Mouse (Mus musculus) embryonic facial prominence, embryonic 14.5 days (tissue): Measurements from ENCODE around the gene Itpka. TPM values are rescaled to one million over a fixed set of nuclear protein-coding genes. Genes with fewer than 3 reads are reported as not detected.
A peak's percentile ranks its signal among the peaks of the same experiment; 100 is the strongest.

Experiments
- ATAC-seq: fragments of 200-750 bp; cut with Nextera tagmentation; 2 replicates; pipeline ENCODE4 v1.8.0; 2017; ENCODE audit warnings: low read depth, moderate number of reproducible peaks, moderate TSS enrichment
- DNase-seq: peaks from one replicate; pipeline ENCODE4 v3.0.0-alpha.2; 2015; ENCODE audit warnings: low spot score
- H3K27ac ChIP-seq: fragments of 300-500 bp; sonication (generic); replicated peaks from 2 replicates; pipeline ENCODE4 v1.5.1; 2014; ENCODE audit warnings: low read depth, mild to moderate bottlenecking, low read length, moderate library complexity
- H3K27me3 ChIP-seq: fragments of 300-500 bp; sonication (generic); replicated peaks from 2 replicates; pipeline ENCODE4 v1.6.1; 2014; ENCODE audit warnings: low read length; ENCODE audit not compliant: control insufficient read depth, insufficient read depth
- H3K36me3 ChIP-seq: fragments of 300-500 bp; sonication (generic); 2 replicates; pipeline ENCODE4 v1.6.1; 2014; ENCODE audit warnings: low read length, mixed read lengths; ENCODE audit not compliant: control insufficient read depth, insufficient read depth
- H3K4me1 ChIP-seq: fragments of 300-500 bp; sonication (generic); 2 replicates; pipeline ENCODE4 v1.6.1; 2014; ENCODE audit warnings: antibody characterized with exemption, low read length; ENCODE audit not compliant: control insufficient read depth, insufficient read depth
- H3K4me2 ChIP-seq: fragments of 300-500 bp; sonication (generic); 2 replicates; pipeline ENCODE4 v1.6.1; 2014; ENCODE audit warnings: low read depth, mild to moderate bottlenecking, low read length, moderate library complexity, mixed read lengths
- H3K4me3 ChIP-seq: fragments of 300-500 bp; sonication (generic); 2 replicates; pipeline ENCODE4 v1.5.1; 2014; ENCODE audit warnings: low read depth, mild to moderate bottlenecking, low read length
- H3K9ac ChIP-seq: fragments of 300-500 bp; sonication (generic); 2 replicates; pipeline ENCODE4 v1.6.1; 2014; ENCODE audit warnings: low read depth, mild to moderate bottlenecking, low read length, moderate library complexity, mixed read lengths
- H3K9me3 ChIP-seq: fragments of 300-500 bp; sonication (generic); 2 replicates; pipeline ENCODE4 v1.6.1; 2016; ENCODE audit warnings: low read length; ENCODE audit not compliant: control insufficient read depth
- WGBS: fragments of 180-500 bp; shearing (Covaris S2); extraction: QIAGEN DNeasy Blood & Tissue Kit; methylation state at CpG from one replicate; pipeline ENCODE4 v1.1.7; 2014; 5-methylcytosine and 5-hydroxymethylcytosine counted together
- polyA plus RNA-seq: library from polyadenylated mRNA; unstranded; fragments of >200 nt; fragmentation: Nextera tagmentation; extraction: Ambion mirVana; gene quantifications from 2 replicates; pipeline ENCODE4 v1.2.1, GENCODE M21; 2014

The Itpka gene
- polyA plus RNA-seq, 1 experiment from 2014 or later, result 1.2 TPM

DNA sequence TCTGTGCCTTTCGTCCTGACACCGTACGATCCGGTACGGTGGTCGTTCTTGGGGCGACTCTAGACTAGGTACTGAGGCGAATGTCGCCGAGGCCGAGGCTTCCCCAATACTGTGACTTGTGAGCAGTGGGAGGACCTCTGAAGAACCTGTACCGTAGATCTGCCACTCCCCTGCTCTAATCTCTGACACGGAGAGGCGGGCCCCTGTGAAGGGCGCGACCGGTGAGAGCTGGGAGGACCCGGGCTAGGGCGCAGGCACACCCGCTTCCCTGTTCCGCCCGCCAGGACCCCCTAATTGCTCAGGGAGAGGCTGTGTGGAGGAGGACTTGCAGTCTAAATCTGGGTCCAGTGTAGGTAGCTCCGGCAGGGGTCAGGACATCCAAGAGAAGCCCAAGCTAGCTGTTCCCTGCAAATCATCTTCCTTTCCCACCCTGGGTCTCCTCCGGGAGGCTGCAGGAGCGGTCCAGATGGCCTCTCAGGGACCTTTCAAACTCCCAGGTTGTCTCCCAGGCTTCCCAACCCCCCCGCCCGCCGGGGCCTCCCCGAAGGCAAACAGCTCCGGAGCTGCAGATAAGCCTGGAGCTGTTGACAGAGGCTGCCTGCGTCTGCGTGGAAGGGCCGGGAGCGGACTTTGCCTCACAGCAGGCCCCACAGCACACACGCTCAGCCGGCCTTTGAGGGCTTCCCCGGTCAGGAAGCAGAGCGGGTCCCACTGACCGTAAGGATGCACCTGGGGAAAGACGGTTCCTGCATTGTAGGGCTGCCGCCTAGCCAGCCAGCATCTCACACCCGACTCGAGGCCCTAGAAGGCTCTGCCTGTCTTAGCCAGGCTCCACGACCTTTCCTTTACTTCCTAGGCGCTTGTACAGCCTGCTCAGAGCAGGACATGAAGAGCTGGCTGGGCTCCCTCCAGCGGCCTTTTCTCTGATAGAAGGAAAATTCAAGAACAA, 2.3 kb downstream of the Itpka start:
- Histone ChIP-seq H3K36me3 (no peaks in the 10 kb centered on the region), H3K27me3 (peaks cover 53% of the 10 kb centered on the region), H3K4me3 (peak overlapping the region; percentile 17), H3K9me3 (no peaks in the 10 kb centered on the region), H3K27ac (no peak overlapping the region), H3K4me1 (peaks cover 15% of the 10 kb centered on the region; the same call in 1 of the 2 replicates), H3K4me2 (peak overlapping the region; percentile 40), H3K9ac (0 out of 2 replicates have a peak overlapping the region, but pooled peaks have one; percentile 3)
- DNase-seq (peak; percentile 19), ATAC-seq (no peak; the same call in 1 of the 2 replicates)
- 6% methylated on average over 40 of the region's 46 CpGs for WGBS

DNA sequence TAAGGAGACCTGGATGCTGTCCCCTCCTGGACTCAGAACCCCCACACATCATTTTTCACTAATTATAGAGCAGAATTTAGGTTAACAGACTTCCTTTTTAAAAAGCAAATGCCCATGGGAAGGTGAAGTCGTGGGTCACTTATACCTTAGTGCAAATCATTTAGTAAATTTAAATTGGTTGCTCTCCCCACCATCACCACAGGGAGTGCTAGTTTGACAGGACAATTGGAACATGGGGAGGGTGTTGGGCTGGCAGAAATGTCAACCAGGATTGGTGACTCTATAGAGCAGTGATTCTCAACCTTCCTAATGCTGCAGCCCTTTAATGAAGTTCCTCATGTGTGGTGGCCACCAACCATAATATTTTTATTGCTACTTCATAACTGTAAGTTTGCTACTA, 3.1 kb downstream of the Itpka start:
- H3K9me3 ChIP-seq, result no peaks in the 10 kb centered on the region
- no peak overlapping the region for H3K4me2 ChIP-seq
- peaks cover 59% of the 10 kb centered on the region for H3K27me3 ChIP-seq
- H3K36me3 ChIP-seq, result no peaks in the 10 kb centered on the region
- H3K27ac ChIP-seq, result no peak overlapping the region
- ATAC-seq (no peak), DNase-seq (peak; percentile 23)
- no peak overlapping the region for H3K9ac ChIP-seq
- 10% methylated on average over 1 of the region's 1 CpGs for WGBS
- peaks cover 15% of the 10 kb centered on the region; the same call in 1 of the 2 replicates for H3K4me1 ChIP-seq
- H3K4me3 ChIP-seq, result no peak overlapping the region

DNA sequence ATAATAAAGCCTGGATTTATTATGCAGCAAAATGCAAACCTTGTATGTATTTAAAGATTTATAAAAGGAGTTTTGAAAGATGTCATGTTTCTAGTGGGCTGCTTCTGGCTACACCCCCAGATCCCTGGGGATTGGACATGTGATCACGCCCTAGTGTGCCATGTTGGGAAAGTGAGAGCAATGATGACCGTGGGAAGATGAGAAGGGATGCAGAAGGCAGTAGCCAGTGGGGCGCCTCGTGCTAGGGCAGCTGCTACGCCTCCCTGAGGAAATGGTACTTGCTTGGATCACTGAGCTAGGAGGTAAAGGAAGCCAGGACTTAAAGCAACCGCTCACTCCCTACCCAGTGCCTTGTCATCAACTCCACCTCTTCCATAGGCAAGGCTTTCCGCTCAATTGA, 5.4 kb downstream of the Itpka start:
- H3K4me3 ChIP-seq, result no peak overlapping the region
- H3K27ac ChIP-seq, result no peak overlapping the region
- peaks cover 8% of the 10 kb centered on the region; the same call in 1 of the 2 replicates for H3K4me1 ChIP-seq
- no peak overlapping the region for H3K9ac ChIP-seq
- ATAC-seq, result no peak
- no peak for DNase-seq
- H3K9me3 ChIP-seq, result no peaks in the 10 kb centered on the region
- H3K27me3 ChIP-seq, result peaks cover 58% of the 10 kb centered on the region
- no peaks in the 10 kb centered on the region for H3K36me3 ChIP-seq
- WGBS, result 68% methylated on average over 7 of the region's 7 CpGs
- H3K4me2 ChIP-seq, result no peak overlapping the region

DNA sequence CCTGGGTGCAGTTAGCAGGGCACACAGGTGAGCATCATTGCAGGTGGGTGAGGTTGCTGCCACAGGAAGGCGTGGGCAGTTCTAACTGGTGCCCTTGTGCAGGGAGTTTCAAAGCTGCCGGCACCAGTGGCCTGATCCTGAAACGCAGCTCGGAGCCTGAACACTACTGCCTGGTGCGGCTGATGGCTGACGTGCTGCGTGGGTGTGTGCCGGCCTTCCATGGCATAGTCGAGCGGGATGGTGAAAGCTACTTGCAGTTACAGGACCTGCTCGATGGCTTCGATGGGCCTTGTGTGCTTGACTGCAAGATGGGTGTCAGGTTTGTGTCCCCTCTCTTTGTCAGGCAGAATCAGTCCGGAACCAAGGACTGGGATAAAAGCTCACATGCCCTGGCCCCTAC, 7.1 kb downstream of the Itpka start:
- H3K27ac ChIP-seq, result no peak overlapping the region
- no peak overlapping the region for H3K4me2 ChIP-seq
- 73% methylated on average over 13 of the region's 13 CpGs for whole genome bisulfite sequencing
- H3K4me1 ChIP-seq, result peaks cover 3% of the 10 kb centered on the region; the same call in 1 of the 2 replicates
- H3K36me3 ChIP-seq, result no peaks in the 10 kb centered on the region
- DNase-seq (no peak), ATAC-seq (no peak)
- no peaks in the 10 kb centered on the region for H3K9me3 ChIP-seq
- no peak overlapping the region for H3K9ac ChIP-seq
- H3K4me3 ChIP-seq, result no peak overlapping the region
- H3K27me3 ChIP-seq, result peaks cover 50% of the 10 kb centered on the region

DNA sequence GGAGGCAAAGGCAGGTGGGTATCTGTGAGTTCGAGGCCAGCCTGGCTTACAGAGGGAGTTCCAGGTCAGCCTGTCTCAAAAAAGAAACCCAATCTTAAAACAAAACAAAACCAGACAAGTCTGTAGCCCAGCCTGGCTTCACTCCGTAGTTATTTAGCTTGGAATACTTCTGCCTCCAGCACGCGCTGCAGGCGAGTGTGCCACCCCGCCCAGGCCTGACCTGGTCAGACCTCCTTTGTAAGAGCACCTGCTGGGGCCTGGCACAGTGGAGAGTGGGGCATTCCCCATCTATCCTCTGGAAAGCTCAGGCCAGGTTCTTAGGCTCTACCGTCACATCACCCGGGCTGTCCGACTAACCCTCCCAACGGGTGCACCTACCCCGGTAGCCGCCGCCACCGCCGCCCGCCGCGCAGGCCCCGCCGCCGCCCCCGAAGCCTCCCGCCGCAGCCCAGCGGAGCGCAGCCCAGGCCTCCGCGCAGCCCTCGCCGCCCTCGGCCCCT, 15.5 kb downstream of the Itpka start:
- Histone ChIP-seq H3K4me3 (peak overlapping the region; percentile 60), H3K4me2 (peak overlapping the region; percentile 100), H3K9me3 (no peaks in the 10 kb centered on the region), H3K36me3 (no peaks in the 10 kb centered on the region), H3K27me3 (peaks cover 74% of the 10 kb centered on the region), H3K27ac (no peak overlapping the region), H3K4me1 (no peaks in the 10 kb centered on the region), H3K9ac (peak overlapping the region; percentile 61)
- WGBS, result 7% methylated on average over 11 of the region's 31 CpGs
- DNase-seq (no peak), ATAC-seq (peak; percentile 21; the same call in 1 of the 2 replicates)

DNA sequence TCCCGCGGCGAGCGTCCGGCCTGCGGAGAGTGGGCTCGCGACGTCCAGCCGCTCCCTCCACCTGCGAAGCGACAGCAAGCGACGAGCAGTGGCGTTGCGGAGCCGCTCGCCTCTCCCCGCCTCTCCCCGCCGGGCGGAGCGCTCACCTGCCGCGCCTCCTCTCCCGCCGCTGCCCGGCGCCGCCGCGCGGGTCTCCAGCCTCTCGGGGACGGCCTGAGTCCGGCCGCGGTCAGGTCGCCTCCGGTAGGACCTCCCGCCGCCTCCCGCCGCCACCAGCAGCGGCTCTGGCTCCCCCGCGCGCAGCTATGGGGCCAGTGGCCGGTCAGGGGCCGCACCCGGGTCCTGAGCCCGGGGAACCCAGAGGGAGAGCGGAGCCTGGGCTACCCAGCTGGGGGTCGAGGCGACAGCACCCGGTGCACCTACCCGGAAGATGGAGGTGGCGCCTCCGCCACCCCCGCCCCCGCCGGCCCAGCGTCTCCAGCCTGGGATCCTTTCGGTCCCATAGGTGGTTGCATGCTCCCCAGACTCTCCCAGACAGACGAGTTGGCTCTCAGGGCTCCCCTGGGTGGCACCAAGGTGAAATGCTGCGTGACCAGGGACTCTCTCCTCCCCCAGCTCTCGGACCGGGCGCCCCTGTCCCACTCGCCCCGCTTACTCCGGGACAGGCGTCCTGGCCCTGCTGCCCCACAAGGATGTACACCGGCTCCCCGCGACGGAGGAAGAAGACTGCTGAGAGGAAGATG, 16.1 kb downstream of the Itpka start:
- no peaks in the 10 kb centered on the region for H3K9me3 ChIP-seq
- 1% methylated on average over 16 of the region's 77 CpGs for WGBS
- H3K27ac ChIP-seq, result no peak overlapping the region
- peaks cover 68% of the 10 kb centered on the region for H3K27me3 ChIP-seq
- no peaks in the 10 kb centered on the region for H3K4me1 ChIP-seq
- peak overlapping the region; percentile 61 for H3K9ac ChIP-seq
- H3K4me3 ChIP-seq, result peak overlapping the region; percentile 60
- peak; percentile 39 for ATAC-seq
- H3K4me2 ChIP-seq, result peak overlapping the region; percentile 100
- no peak for DNase-seq
- H3K36me3 ChIP-seq, result no peaks in the 10 kb centered on the region

DNA sequence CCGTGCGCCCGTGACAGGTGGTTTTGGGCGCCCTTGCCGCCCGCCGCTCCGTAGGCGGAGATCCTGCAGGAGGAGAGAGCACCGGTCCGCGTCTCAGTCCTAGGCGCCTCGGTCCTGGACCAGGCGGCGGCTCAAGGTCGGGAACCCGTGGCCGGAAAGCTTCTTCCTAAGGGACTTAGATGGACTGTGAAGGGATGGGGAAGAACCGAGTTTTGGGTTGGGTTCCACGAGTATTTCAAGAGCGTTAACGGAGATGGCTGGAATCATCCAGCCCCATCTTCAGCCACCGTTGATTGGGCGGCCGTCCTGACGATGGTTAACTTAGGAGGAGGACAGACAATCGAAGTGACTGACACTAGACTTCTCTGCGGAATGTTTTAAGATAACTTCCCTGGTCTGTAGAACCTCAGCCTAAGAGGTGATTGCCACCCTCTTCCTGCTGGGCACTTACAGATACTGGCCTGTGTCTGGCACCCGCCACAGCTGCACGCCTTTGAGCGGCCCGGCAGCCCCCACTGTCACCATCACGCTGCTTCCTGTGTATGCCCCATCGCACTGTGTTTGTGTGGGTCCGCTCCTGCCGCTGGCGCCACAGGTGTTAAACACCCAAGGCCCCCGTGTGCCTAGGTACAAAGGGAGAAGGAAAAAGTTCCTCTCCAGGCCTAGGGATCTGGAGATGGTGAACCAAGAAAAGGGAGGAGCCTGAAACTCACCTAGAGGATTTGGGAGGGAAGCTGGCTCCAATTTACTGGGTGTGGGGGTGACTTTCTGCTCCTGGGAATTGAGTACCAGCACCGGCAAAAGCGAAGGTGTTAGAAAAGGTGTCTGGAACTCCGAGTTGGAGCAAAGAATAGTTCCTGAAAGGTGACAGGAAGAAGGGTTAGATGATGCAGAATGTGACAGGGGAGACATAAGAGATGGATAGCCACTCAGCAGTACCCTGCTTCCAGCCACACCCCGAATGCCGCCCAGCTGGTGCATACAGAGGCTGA, 17.0 kb downstream of the Itpka start:
- Histone ChIP-seq H3K9me3 (no peaks in the 10 kb centered on the region), H3K4me1 (no peaks in the 10 kb centered on the region), H3K4me3 (peak overlapping the region; percentile 60), H3K27ac (no peak overlapping the region), H3K27me3 (peaks cover 66% of the 10 kb centered on the region), H3K36me3 (peaks cover 8% of the 10 kb centered on the region), H3K4me2 (peak overlapping the region; percentile 100), H3K9ac (peak overlapping the region; percentile 61; the same call in 1 of the 2 replicates)
- ATAC-seq, result no peak
- no peak for DNase-seq
- WGBS, result 5% methylated on average over 39 of the region's 44 CpGs
